Mouse (Mus musculus): ENCODE measurements around the gene Gm10912. TPM values are rescaled to one million over a fixed set of nuclear protein-coding genes. Genes with fewer than 3 reads are reported as not detected.
A peak's percentile ranks its signal among the peaks of the same experiment; 100 is the strongest.
"Not testable (repeated sequence)": the region's sequence is repeated elsewhere in the genome, so short reads cannot be mapped to it uniquely, and the experiment has no call there.

The Gm10912 gene
- total and polyA plus RNA-seq, 2 experiments from 2014 or later: not detected

- no peaks in the 10 kb centered on the region for H3K27me3 ChIP-seq (ENCODE audit: insufficient read depth, low read length)
- no peaks in the 10 kb centered on the region for H3K9me3 ChIP-seq (ENCODE audit: low read length)
- no peak overlapping the region for H3K4me3 ChIP-seq (ENCODE audit: low read length)
Measured at GRCm38 (mm10) chr2:104062665-104063064, 3.0 kb upstream of the Gm10912 start.

GRCm38 (mm10) chr2:104064152-104064551 is 1.5 kb upstream of the Gm10912 start:
- no peak overlapping the region for H3K27ac ChIP-seq
- no peaks in the 10 kb centered on the region for H3K27me3 ChIP-seq (ENCODE audit: insufficient read depth, low read length)
- H3K4me1 ChIP-seq (ENCODE audit: insufficient read depth, low read length): no peaks in the 10 kb centered on the region
- DNase-seq (ENCODE audit: low spot score): no peak
- H3K9me3 ChIP-seq (ENCODE audit: low read length): no peaks in the 10 kb centered on the region
- no peak for TF ChIP-seq CTCF (IDR thresholded peaks at IDR 0.05; ENCODE audit: low read depth)
- no peak overlapping the region for H3K4me3 ChIP-seq (ENCODE audit: low read length)
- peaks cover 14% of the 10 kb centered on the region for H3K36me3 ChIP-seq (ENCODE audit: insufficient read depth, low read length)
- ATAC-seq: no peak
- no peak overlapping the region for H3K4me2 ChIP-seq (ENCODE audit: low read depth, low read length)
- 92% methylated on average over 2 of the region's 2 CpGs for WGBS
- H3K9ac ChIP-seq (replicated peaks; ENCODE audit: low read length): no peak overlapping the region

More at GRCm38 (mm10) chr2:104062665-104063064, 3.0 kb upstream of the Gm10912 start:
- Histone ChIP-seq H3K36me3 (ENCODE audit: insufficient read depth, low read length) (peaks cover 14% of the 10 kb centered on the region), H3K27ac (no peak overlapping the region), H3K9ac (replicated peaks; ENCODE audit: low read length) (no peak overlapping the region), H3K4me2 (ENCODE audit: low read depth, low read length) (no peak overlapping the region), H3K4me1 (ENCODE audit: insufficient read depth, low read length) (no peaks in the 10 kb centered on the region)
- no peak for TF ChIP-seq CTCF (IDR thresholded peaks at IDR 0.05; ENCODE audit: low read depth)
- DNase-seq (ENCODE audit: low spot score): no peak
- ATAC-seq: no peak

- WGBS: 74% methylated on average over 7 of the region's 7 CpGs
- not testable (repeated sequence) for H3K27ac ChIP-seq; H3K27me3 ChIP-seq (ENCODE audit: insufficient read depth, low read length); H3K4me1 ChIP-seq (ENCODE audit: insufficient read depth, low read length); H3K9ac ChIP-seq (replicated peaks; ENCODE audit: low read length); H3K4me3 ChIP-seq (ENCODE audit: low read length); H3K4me2 ChIP-seq (ENCODE audit: low read depth, low read length); H3K9me3 ChIP-seq (ENCODE audit: low read length); ATAC-seq; DNase-seq (ENCODE audit: low spot score); H3K36me3 ChIP-seq (ENCODE audit: insufficient read depth, low read length)
Measured at GRCm38 (mm10) chr2:104068450-104068849, 2.8 kb downstream of the Gm10912 start, which contains the start of gene Gm10799. Gene Gm10799, minus strand, starts transcription at chr2:104068550.

GRCm38 (mm10) chr2:104069704-104070185 is 4.1 kb downstream of the Gm10912 start, which contains the start of gene Cd59b:
Gene Cd59b, plus strand, starts transcription at chr2:104069849.
- Histone ChIP-seq H3K4me2 (ENCODE audit: low read depth, low read length) (peak within 1 kb of the TSS; percentile 56), H3K4me3 (ENCODE audit: low read length) (peak within 1 kb of the TSS; percentile 26), H3K27me3 (ENCODE audit: insufficient read depth, low read length) (no peaks in the 10 kb centered on the region), H3K36me3 (ENCODE audit: insufficient read depth, low read length) (no peaks in the 10 kb centered on the region), H3K9me3 (ENCODE audit: low read length) (no peaks in the 10 kb centered on the region), H3K9ac (replicated peaks; ENCODE audit: low read length) (no peak within 1 kb of the TSS; the same call in 1 of the 2 replicates), H3K4me1 (ENCODE audit: insufficient read depth, low read length) (no peaks in the 10 kb centered on the region), H3K27ac (no peak within 1 kb of the TSS)
- 11% methylated on average over 13 of the region's 13 CpGs for WGBS
- no peak for TF ChIP-seq CTCF (IDR thresholded peaks at IDR 0.05; ENCODE audit: low read depth)
- DNase-seq (ENCODE audit: low spot score) (peak; percentile 54), ATAC-seq (peak; percentile 84)

GRCm38 (mm10) chr2:104078285-104078684 is 12.7 kb downstream of the Gm10912 start:
- H3K27me3 ChIP-seq (ENCODE audit: insufficient read depth, low read length); H3K27ac ChIP-seq; H3K9ac ChIP-seq (replicated peaks; ENCODE audit: low read length); H3K9me3 ChIP-seq (ENCODE audit: low read length); H3K4me1 ChIP-seq (ENCODE audit: insufficient read depth, low read length); DNase-seq (ENCODE audit: low spot score); ATAC-seq; H3K4me3 ChIP-seq (ENCODE audit: low read length); H3K36me3 ChIP-seq (ENCODE audit: insufficient read depth, low read length); H3K4me2 ChIP-seq (ENCODE audit: low read depth, low read length): not testable (repeated sequence)
- WGBS: 77% methylated on average over 4 of the region's 5 CpGs

GRCm38 (mm10) chr2:104081436-104082050 is 15.9 kb downstream of the Gm10912 start:
- no CpG with 5 or more reads among the region's 1 CpGs for WGBS

GRCm38 (mm10) chr2:104082474-104082873 is 16.8 kb downstream of the Gm10912 start:
- DNase-seq (ENCODE audit: low spot score) (no peak), ATAC-seq (no peak)
- Histone ChIP-seq H3K27ac (no peak overlapping the region), H3K27me3 (ENCODE audit: insufficient read depth, low read length) (no peaks in the 10 kb centered on the region), H3K4me3 (ENCODE audit: low read length) (no peak overlapping the region), H3K36me3 (ENCODE audit: insufficient read depth, low read length) (no peaks in the 10 kb centered on the region), H3K9me3 (ENCODE audit: low read length) (no peaks in the 10 kb centered on the region), H3K9ac (replicated peaks; ENCODE audit: low read length) (no peak overlapping the region), H3K4me2 (ENCODE audit: low read depth, low read length) (no peak overlapping the region), H3K4me1 (ENCODE audit: insufficient read depth, low read length) (no peaks in the 10 kb centered on the region)
- no peak for TF ChIP-seq CTCF (IDR thresholded peaks at IDR 0.05; ENCODE audit: low read depth)

More at GRCm38 (mm10) chr2:104081436-104082050, 15.9 kb downstream of the Gm10912 start:
- ATAC-seq; H3K27ac ChIP-seq; H3K4me1 ChIP-seq (ENCODE audit: insufficient read depth, low read length); H3K4me2 ChIP-seq (ENCODE audit: low read depth, low read length); H3K4me3 ChIP-seq (ENCODE audit: low read length); H3K27me3 ChIP-seq (ENCODE audit: insufficient read depth, low read length); H3K9ac ChIP-seq (replicated peaks; ENCODE audit: low read length); H3K36me3 ChIP-seq (ENCODE audit: insufficient read depth, low read length); DNase-seq (ENCODE audit: low spot score); H3K9me3 ChIP-seq (ENCODE audit: low read length): not testable (repeated sequence)

- not testable (repeated sequence) for H3K27me3 ChIP-seq (ENCODE audit: insufficient read depth, low read length); H3K9ac ChIP-seq (replicated peaks; ENCODE audit: low read length); H3K9me3 ChIP-seq (ENCODE audit: low read length); ATAC-seq; DNase-seq (ENCODE audit: low spot score); H3K27ac ChIP-seq; H3K4me1 ChIP-seq (ENCODE audit: insufficient read depth, low read length); H3K4me2 ChIP-seq (ENCODE audit: low read depth, low read length); H3K4me3 ChIP-seq (ENCODE audit: low read length); H3K36me3 ChIP-seq (ENCODE audit: insufficient read depth, low read length)
Measured at GRCm38 (mm10) chr2:104084027-104084426, 18.4 kb downstream of the Gm10912 start.

- 94% methylated on average over 1 of the region's 1 CpGs for WGBS
- ATAC-seq; H3K4me2 ChIP-seq (ENCODE audit: low read depth, low read length); H3K4me3 ChIP-seq (ENCODE audit: low read length); H3K27me3 ChIP-seq (ENCODE audit: insufficient read depth, low read length); H3K4me1 ChIP-seq (ENCODE audit: insufficient read depth, low read length); H3K9me3 ChIP-seq (ENCODE audit: low read length); H3K9ac ChIP-seq (replicated peaks; ENCODE audit: low read length); DNase-seq (ENCODE audit: low spot score); H3K36me3 ChIP-seq (ENCODE audit: insufficient read depth, low read length); H3K27ac ChIP-seq: not testable (repeated sequence)
Measured at GRCm38 (mm10) chr2:104087562-104087961, 21.9 kb downstream of the Gm10912 start.
